Mouse (Mus musculus): ENCODE measurements at regions not wholly inside any gene's neighbourhood (a gene's known extent, or its start where the extent isn't known, plus 50 kb on each side); places are given as distances from the start of the nearest gene placed in this dataset.

GRCm38 (mm10) chr10:119011511-119011910 lies 141.5 kb upstream of the Dyrk2 start:
- Histone ChIP-seq H3K9me3 (no peaks in the 10 kb centered on the region), H3K4me1 (peaks cover 42% of the 10 kb centered on the region), H3K27ac (no peak overlapping the region), H3K36me3 (no peaks in the 10 kb centered on the region), H3K4me2 (replicated peaks) (no peak overlapping the region), H3K27me3 (no peaks in the 10 kb centered on the region), H3K4me3 (no peak overlapping the region), H3K9ac (no peak overlapping the region)
- WGBS = 83% methylated on average over 6 of the region's 6 CpGs
- no peak for ATAC-seq (ENCODE audit: insufficient number of reproducible peaks, insufficient read depth, low FRiP score, low TSS enrichment)

- peaks cover 40% of the 10 kb centered on the region for H3K4me1 ChIP-seq
- H3K27me3 ChIP-seq = no peaks in the 10 kb centered on the region
- no peak overlapping the region for H3K9ac ChIP-seq
- H3K27ac ChIP-seq = no peak overlapping the region
- 35% methylated on average over 7 of the region's 7 CpGs for WGBS
- no peaks in the 10 kb centered on the region for H3K9me3 ChIP-seq
- no peak overlapping the region for H3K4me3 ChIP-seq
- H3K36me3 ChIP-seq = no peaks in the 10 kb centered on the region
- H3K4me2 ChIP-seq (replicated peaks) = no peak overlapping the region
- no peak for ATAC-seq (ENCODE audit: insufficient number of reproducible peaks, insufficient read depth, low FRiP score, low TSS enrichment)
Observed at GRCm38 (mm10) chr10:119010884-119011283, 140.9 kb upstream of the Dyrk2 start.

GRCm38 (mm10) chr10:119006866-119007575 lies 137.0 kb upstream of the Dyrk2 start:
- Histone ChIP-seq H3K4me1 (peaks cover 19% of the 10 kb centered on the region), H3K4me3 (no peak overlapping the region), H3K4me2 (replicated peaks) (no peak overlapping the region), H3K27me3 (no peaks in the 10 kb centered on the region), H3K36me3 (no peaks in the 10 kb centered on the region), H3K9me3 (no peaks in the 10 kb centered on the region), H3K9ac (no peak overlapping the region), H3K27ac (no peak overlapping the region)
- no peak for ATAC-seq (ENCODE audit: insufficient number of reproducible peaks, insufficient read depth, low FRiP score, low TSS enrichment)
- WGBS = 83% methylated on average over 19 of the region's 19 CpGs

- 77% methylated on average over 8 of the region's 8 CpGs for WGBS
- no peak for ATAC-seq (ENCODE audit: insufficient number of reproducible peaks, insufficient read depth, low FRiP score, low TSS enrichment)
- H3K4me3 ChIP-seq = no peak overlapping the region
- no peaks in the 10 kb centered on the region for H3K36me3 ChIP-seq
- no peak overlapping the region for H3K4me2 ChIP-seq (replicated peaks)
- H3K27ac ChIP-seq = no peak overlapping the region
- no peaks in the 10 kb centered on the region for H3K9me3 ChIP-seq
- no peak overlapping the region for H3K9ac ChIP-seq
- H3K4me1 ChIP-seq = peaks cover 11% of the 10 kb centered on the region
- no peaks in the 10 kb centered on the region for H3K27me3 ChIP-seq
Observed at GRCm38 (mm10) chr10:119005491-119005890, 135.5 kb upstream of the Dyrk2 start.

GRCm38 (mm10) chr10:119004426-119004825 lies 134.4 kb upstream of the Dyrk2 start:
- Histone ChIP-seq H3K27me3 (no peaks in the 10 kb centered on the region), H3K4me1 (peaks cover 10% of the 10 kb centered on the region), H3K9ac (no peak overlapping the region), H3K36me3 (no peaks in the 10 kb centered on the region), H3K4me3 (no peak overlapping the region), H3K9me3 (no peaks in the 10 kb centered on the region), H3K4me2 (replicated peaks) (no peak overlapping the region), H3K27ac (no peak overlapping the region)
- no peak for ATAC-seq (ENCODE audit: insufficient number of reproducible peaks, insufficient read depth, low FRiP score, low TSS enrichment)
- 86% methylated on average over 11 of the region's 11 CpGs for WGBS

- H3K36me3 ChIP-seq = no peaks in the 10 kb centered on the region
- 67% methylated on average over 5 of the region's 5 CpGs for WGBS
Observed at GRCm38 (mm10) chr10:119003839-119004238, 133.8 kb upstream of the Dyrk2 start.

GRCm38 (mm10) chr10:119003042-119003441 lies 133.0 kb upstream of the Dyrk2 start:
- Histone ChIP-seq H3K27me3 (no peaks in the 10 kb centered on the region), H3K9ac (no peak overlapping the region), H3K27ac (no peak overlapping the region), H3K4me3 (no peak overlapping the region), H3K4me1 (no peaks in the 10 kb centered on the region), H3K4me2 (replicated peaks) (no peak overlapping the region), H3K36me3 (no peaks in the 10 kb centered on the region), H3K9me3 (no peaks in the 10 kb centered on the region)
- no peak for ATAC-seq (ENCODE audit: insufficient number of reproducible peaks, insufficient read depth, low FRiP score, low TSS enrichment)
- 95% methylated on average over 2 of the region's 2 CpGs for WGBS

More at GRCm38 (mm10) chr10:119003839-119004238, 133.8 kb upstream of the Dyrk2 start:
- Histone ChIP-seq H3K27me3 (no peaks in the 10 kb centered on the region), H3K4me2 (replicated peaks) (no peak overlapping the region), H3K27ac (no peak overlapping the region), H3K9ac (no peak overlapping the region), H3K4me3 (no peak overlapping the region), H3K4me1 (0 out of 2 replicates have a peak, but pooled peaks cover 6% of the 10 kb centered on the region), H3K9me3 (no peaks in the 10 kb centered on the region)
- no peak for ATAC-seq (ENCODE audit: insufficient number of reproducible peaks, insufficient read depth, low FRiP score, low TSS enrichment)

GRCm38 (mm10) chr10:119001895-119002294 lies 131.9 kb upstream of the Dyrk2 start:
- Histone ChIP-seq H3K9me3 (no peaks in the 10 kb centered on the region), H3K4me3 (no peak overlapping the region), H3K4me2 (replicated peaks) (no peak overlapping the region), H3K4me1 (no peaks in the 10 kb centered on the region), H3K27ac (no peak overlapping the region), H3K36me3 (no peaks in the 10 kb centered on the region), H3K9ac (no peak overlapping the region), H3K27me3 (no peaks in the 10 kb centered on the region)
- WGBS = 89% methylated on average over 7 of the region's 7 CpGs
- ATAC-seq (ENCODE audit: insufficient number of reproducible peaks, insufficient read depth, low FRiP score, low TSS enrichment) = no peak

- Histone ChIP-seq H3K4me2 (replicated peaks) (no peak overlapping the region), H3K9me3 (no peaks in the 10 kb centered on the region), H3K4me3 (no peak overlapping the region), H3K27ac (no peak overlapping the region), H3K27me3 (no peaks in the 10 kb centered on the region), H3K36me3 (no peaks in the 10 kb centered on the region), H3K4me1 (no peaks in the 10 kb centered on the region), H3K9ac (no peak overlapping the region)
- WGBS = 68% methylated on average over 17 of the region's 17 CpGs
- ATAC-seq (ENCODE audit: insufficient number of reproducible peaks, insufficient read depth, low FRiP score, low TSS enrichment) = no peak
Observed at GRCm38 (mm10) chr10:119001000-119001780, 131.2 kb upstream of the Dyrk2 start.

GRCm38 (mm10) chr10:118998966-118999365 lies 129.0 kb upstream of the Dyrk2 start:
- H3K9ac ChIP-seq = no peak overlapping the region
- H3K27ac ChIP-seq = no peak overlapping the region
- H3K27me3 ChIP-seq = no peaks in the 10 kb centered on the region
- H3K36me3 ChIP-seq = no peaks in the 10 kb centered on the region
- ATAC-seq (ENCODE audit: insufficient number of reproducible peaks, insufficient read depth, low FRiP score, low TSS enrichment) = no peak
- no peak overlapping the region for H3K4me2 ChIP-seq (replicated peaks)
- no peaks in the 10 kb centered on the region for H3K9me3 ChIP-seq
- no peak overlapping the region for H3K4me3 ChIP-seq
- 73% methylated on average over 6 of the region's 6 CpGs for WGBS
- H3K4me1 ChIP-seq = 0 out of 2 replicates have a peak, but pooled peaks cover 3% of the 10 kb centered on the region

- Histone ChIP-seq H3K9ac (no peak overlapping the region), H3K4me1 (0 out of 2 replicates have a peak, but pooled peaks cover 4% of the 10 kb centered on the region), H3K4me3 (no peak overlapping the region), H3K4me2 (replicated peaks) (no peak overlapping the region), H3K36me3 (no peaks in the 10 kb centered on the region), H3K9me3 (no peaks in the 10 kb centered on the region), H3K27ac (no peak overlapping the region), H3K27me3 (no peaks in the 10 kb centered on the region)
- WGBS = 87% methylated on average over 2 of the region's 2 CpGs
- ATAC-seq (ENCODE audit: insufficient number of reproducible peaks, insufficient read depth, low FRiP score, low TSS enrichment) = no peak
Observed at GRCm38 (mm10) chr10:118997034-118997433, 127.0 kb upstream of the Dyrk2 start.

Data from embryonic facial prominence, embryonic 12.5 days (tissue).